Mouse (Mus musculus) c-Kit-positive CD71-positive TER-119-positive erythroid progenitor cells, embryonic 14.5 days (primary cell): ENCODE data around the gene Fam196a.

Experiments used
- DNase-seq: peaks from one replicate; pipeline ENCODE4 v3.0.0-alpha.2; 2013; ENCODE audit warnings: low spot score

The Fam196a gene

GRCm38 (mm10) chr7:134840066-134840465 lies 98.2 kb downstream of the Fam196a start:
- DNase-seq, result no peak
